Mouse (Mus musculus) spleen, adult 18-20 months (tissue): ENCODE measurements around the gene Olfr700.
"Not testable (repeated sequence)": the region's sequence is repeated elsewhere in the genome, so short reads cannot be mapped to it uniquely, and the experiment has no call there.

Experiments used
- DNase-seq, 2 experiments: peaks; one replicate each; pipeline ENCODE4 v3.0.0; 2022; ENCODE audit warnings: mixed read lengths in 2 of 2

The Olfr700 gene

DNA sequence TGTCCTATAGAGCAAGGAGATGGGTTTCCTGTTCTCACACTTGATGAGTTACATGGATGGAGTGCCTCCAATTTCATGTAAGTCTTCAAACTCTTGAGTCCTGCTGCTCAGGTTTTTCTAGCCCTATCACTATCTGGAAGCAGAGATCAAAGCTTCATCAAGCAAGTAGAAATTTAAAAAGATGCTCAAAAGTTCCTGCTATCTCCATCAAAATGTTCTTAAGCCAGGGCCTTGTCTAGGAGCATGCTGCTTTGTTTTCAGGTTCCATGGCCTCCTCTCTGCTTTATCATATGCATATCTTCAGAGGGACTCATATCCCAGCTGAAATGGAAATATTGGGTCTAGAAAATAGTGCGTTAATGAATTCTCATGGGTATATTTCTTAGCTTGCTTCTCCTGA is at the start of gene Olfr700:
Gene Olfr700, minus strand, starts transcription at position 101 of the 400 bp plus-strand sequence.
- no peak for DNase-seq

DNA sequence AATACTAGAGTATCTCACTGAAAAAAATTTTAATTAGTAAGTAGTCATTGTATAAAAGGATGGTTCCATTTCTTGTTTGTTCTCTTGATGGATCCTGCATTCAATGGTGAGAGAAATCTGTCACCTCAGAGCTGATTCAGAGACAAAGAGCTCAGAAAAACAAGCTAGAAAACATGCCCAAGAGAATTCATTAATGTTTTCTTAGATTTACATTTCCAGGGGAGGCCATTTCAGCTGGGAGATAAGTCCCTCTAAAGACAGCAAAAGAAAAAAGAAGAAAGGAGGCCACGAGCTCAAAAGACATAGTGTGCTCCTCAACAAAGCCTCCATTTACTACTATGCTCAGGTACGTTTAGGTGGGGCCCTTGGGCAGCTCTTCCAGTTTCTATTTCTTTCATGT is 34.4 kb upstream of the Olfr700 start, which contains the start of gene Olfr703:
Gene Olfr703, plus strand, starts transcription at position 301 of the 400 bp plus-strand sequence.
- no peak for DNase-seq

GRCm38 (mm10) chr7:106833793-106834192 is 25.2 kb upstream of the Olfr700 start, which contains the start of gene Olfr702:
Olfr702 (minus strand) TSS chr7:106833893.
- no peak for DNase-seq

GRCm38 (mm10) chr7:106818414-106818813 is 9.8 kb upstream of the Olfr700 start:
- DNase-seq = no peak

GRCm38 (mm10) chr7:106815775-106816174 is 7.1 kb upstream of the Olfr700 start:
- DNase-seq = no peak

- DNase-seq = no peak
These were observed 5.2 kb upstream of the Olfr700 start, which contains the start of gene Olfr701 for GRCm38 (mm10) chr7:106813829-106814228. Olfr701 (plus strand) TSS chr7:106814129.

DNA sequence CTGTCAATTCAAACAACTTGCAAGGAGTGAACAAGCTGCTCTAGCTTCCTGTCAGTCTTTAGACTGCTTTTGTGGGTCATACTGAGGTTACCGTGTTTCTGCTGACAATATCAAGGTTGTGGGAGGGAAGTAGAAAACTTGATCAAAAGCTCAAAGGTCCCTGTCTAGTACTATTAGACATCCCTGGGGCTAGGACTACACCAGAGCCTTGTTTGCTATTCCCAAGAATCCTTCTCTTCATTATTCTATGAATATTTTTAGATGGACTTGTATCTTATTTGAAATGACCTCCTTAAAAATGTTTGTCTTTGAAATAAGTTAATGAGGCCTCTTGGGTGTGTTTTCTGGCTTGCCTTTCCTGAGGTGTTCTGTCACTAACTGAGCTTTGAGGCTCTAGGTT is 15.5 kb downstream of the Olfr700 start, which contains the start of gene Olfr699:
Gene Olfr699, minus strand, starts transcription at position 101 of the 400 bp plus-strand sequence.
- no peak for DNase-seq

DNA sequence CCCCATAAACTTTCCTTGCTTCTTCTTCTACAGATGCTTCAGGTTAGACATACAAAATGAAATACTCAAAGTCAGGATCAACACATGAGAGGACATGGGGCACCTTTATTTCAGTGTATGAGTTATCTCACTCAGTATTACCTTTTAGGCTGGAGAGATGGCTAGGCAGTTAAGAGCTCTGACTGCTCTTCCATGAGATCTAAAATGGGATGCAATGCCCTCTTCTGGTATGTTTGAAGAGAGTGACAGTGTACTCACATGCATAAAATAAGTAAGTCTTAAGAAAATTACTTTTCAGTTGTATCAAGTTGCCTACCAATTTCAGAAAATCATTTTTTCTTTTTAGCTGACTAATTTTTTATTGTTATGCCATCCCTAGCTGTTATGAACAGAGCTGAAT is 20.3 kb downstream of the Olfr700 start:
- no peak for DNase-seq

DNA sequence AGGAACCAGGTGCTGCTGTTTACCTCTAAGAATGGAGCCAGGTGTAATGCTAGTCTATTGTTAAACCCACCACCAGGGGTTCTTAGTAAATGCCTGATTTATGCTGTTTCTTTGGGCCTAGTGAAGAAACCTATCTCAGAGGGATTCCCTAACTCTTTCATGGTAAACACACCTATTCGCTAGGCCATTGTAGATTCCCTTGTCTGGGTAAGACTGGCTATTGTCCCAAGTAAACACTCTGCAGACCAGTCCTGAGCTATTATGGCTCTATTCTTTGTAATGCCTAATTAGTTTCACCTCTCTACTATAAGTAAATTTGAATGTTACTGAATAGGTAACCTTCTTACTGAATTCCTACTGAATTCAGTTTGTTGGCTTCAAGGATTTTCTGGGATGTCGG is 47.6 kb downstream of the Olfr700 start:
- not testable (repeated sequence) for DNase-seq

- DNase-seq = no peak
These were observed 49.8 kb downstream of the Olfr700 start for GRCm38 (mm10) chr7:106758800-106759199.
